Mouse (Mus musculus) megakaryocyte, embryonic 14.5 days (primary cell): ENCODE results near the gene Olfr325. TPM values are rescaled to one million over a fixed set of nuclear protein-coding genes. Genes with fewer than 3 reads are reported as not detected.

ENCODE experiments used
- H3K27me3 ChIP-seq: replicated peaks from 2 replicates; pipeline ENCODE3; 2012; ENCODE audit warnings: inconsistent platforms
- H3K36me3 ChIP-seq: replicated peaks from 2 replicates; pipeline ENCODE3; 2012; ENCODE audit warnings: low read length, inconsistent platforms, mixed read lengths
- H3K4me1 ChIP-seq: 2 replicates; pipeline ENCODE4 v1.6.1; 2012; ENCODE audit warnings: inconsistent platforms
- H3K4me3 ChIP-seq: replicated peaks from 2 replicates; pipeline ENCODE3; 2012; ENCODE audit warnings: moderate library complexity, mild to moderate bottlenecking, inconsistent platforms
- H3K9me3 ChIP-seq: 2 replicates; pipeline ENCODE4 v1.6.1; 2012; ENCODE audit warnings: inconsistent platforms
- FLI1 ChIP-seq: IDR thresholded peaks from 2 replicates; pipeline ENCODE4 v1.6.1; 2012; ENCODE audit warnings: low read length, inconsistent platforms, mixed read lengths
- GATA1 ChIP-seq: IDR thresholded peaks from 3 replicates; pipeline ENCODE4 v1.6.1; 2012; ENCODE audit warnings: mixed read lengths, low read length, inconsistent platforms, borderline replicate concordance
- polyA plus RNA-seq: library from polyadenylated mRNA; stranded (reverse); fragments of >175 nt; gene quantifications from 2 replicates; pipeline ENCODE4 v1.2.3, GENCODE M21; 2012; ENCODE audit warnings: low replicate concordance; ENCODE audit not compliant: insufficient read depth

Gene Olfr325
- polyA plus RNA-seq, 1 experiment, result not detected

DNA sequence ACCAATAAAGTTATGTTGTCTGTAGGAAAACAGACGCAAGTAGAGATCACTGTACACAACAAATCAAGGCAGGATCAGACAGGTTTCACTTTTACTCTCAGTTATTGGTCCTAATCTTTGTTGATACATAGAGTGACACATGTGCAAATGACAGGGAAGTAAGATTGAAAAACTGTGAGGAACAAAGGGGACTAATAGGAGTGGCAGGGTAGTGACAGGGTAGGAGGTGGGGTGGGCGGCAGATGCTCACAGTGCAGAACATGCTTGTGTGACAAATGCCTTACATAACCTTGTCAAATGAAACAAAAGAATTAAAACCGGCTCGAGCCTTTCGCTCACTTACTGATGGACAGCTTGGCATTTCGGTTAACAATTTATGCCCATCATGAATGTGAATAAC is 41.3 kb downstream of the Olfr325 start:
- TF ChIP-seq GATA1 (no peak), FLI1 (no peak)
- Histone ChIP-seq H3K4me1 (peaks cover 39% of the 10 kb centered on the region), H3K27me3 (peaks cover 14% of the 10 kb centered on the region), H3K4me3 (no peak overlapping the region), H3K9me3 (no peaks in the 10 kb centered on the region), H3K36me3 (no peaks in the 10 kb centered on the region)

DNA sequence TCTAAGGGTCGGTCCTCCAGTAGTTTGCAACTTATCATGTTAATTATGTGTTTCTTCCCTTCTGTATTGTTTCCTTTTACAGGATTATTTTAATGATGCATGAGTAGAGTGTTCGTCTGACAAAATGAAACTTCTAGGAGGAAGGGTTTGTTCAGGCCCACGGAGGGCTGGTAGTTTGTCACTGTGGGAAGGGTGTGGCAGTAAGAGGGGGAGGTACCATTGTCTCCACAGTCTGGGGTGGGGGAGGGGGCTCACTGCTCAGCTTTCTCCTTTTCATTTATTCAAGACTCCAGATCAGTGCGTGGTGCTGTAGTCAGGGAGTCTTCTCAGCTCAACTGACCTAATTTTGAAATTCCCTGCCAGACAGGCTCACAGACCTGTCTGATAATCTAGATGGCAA is 48.6 kb downstream of the Olfr325 start:
- Histone ChIP-seq H3K27me3 (peaks cover 19% of the 10 kb centered on the region), H3K4me1 (peaks cover 11% of the 10 kb centered on the region), H3K9me3 (no peaks in the 10 kb centered on the region), H3K36me3 (no peaks in the 10 kb centered on the region), H3K4me3 (no peak overlapping the region)
- no peak for TF ChIP-seq FLI1
- no peak for TF ChIP-seq GATA1

DNA sequence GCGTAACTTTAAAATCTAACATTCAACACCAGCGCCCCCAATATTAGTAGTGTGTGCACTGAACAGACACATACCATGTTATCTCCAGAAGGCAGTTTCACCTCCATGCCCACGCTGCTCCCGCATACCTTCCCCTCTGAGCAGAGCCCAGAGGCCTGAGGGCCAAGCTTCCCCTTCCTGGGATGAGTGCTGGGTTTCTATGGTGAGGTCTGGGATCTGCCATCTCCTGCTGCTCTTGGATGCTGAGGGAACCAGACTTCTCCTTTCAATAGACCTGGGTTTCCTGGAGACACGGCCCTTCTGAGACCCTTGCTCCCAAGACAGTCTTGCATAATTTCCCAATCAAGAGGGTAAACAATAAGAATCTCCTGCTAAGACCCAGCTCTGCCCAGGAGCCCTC is 52.9 kb downstream of the Olfr325 start, which contains the start of gene Olfr323:
Gene Olfr323, minus strand, starts transcription at position 101 of the 400 bp plus-strand sequence.
- TF ChIP-seq GATA1 (no peak), FLI1 (no peak)
- H3K9me3 ChIP-seq, result no peaks in the 10 kb centered on the region
- H3K27me3 ChIP-seq, result peaks cover 7% of the 10 kb centered on the region
- no peaks in the 10 kb centered on the region for H3K36me3 ChIP-seq
- peaks cover 40% of the 10 kb centered on the region for H3K4me1 ChIP-seq
- no peak within 1 kb of the TSS for H3K4me3 ChIP-seq

Other genes starting within 250 kb of the Olfr325 start
- 11.6 and 18.5 TPM in 2 replicates for gene Zfp672, start 247.4 kb upstream of the Olfr325 start, polyA plus RNA-seq
- gene Sh3bp5l, start 247.0 kb upstream of the Olfr325 start, polyA plus RNA-seq, result 2.9 and 15.9 TPM in 2 replicates
- gene Lypd8, start 198.7 kb upstream of the Olfr325 start, polyA plus RNA-seq, result not detected in 2 replicates
- not detected in 2 replicates for gene 1810065E05Rik, start 156.6 kb upstream of the Olfr325 start, polyA plus RNA-seq
- gene Gm12253, start 145.2 kb upstream of the Olfr325 start, polyA plus RNA-seq, result not detected in 2 replicates
- not detected in 2 replicates for gene Lypd9, start 124.8 kb upstream of the Olfr325 start, polyA plus RNA-seq
- not detected in 2 replicates for gene Olfr30, start 115.5 kb upstream of the Olfr325 start, polyA plus RNA-seq
- not detected in 2 replicates for gene Olfr332, start 85.2 kb upstream of the Olfr325 start, polyA plus RNA-seq
- gene Olfr331, start 75.2 kb upstream of the Olfr325 start, polyA plus RNA-seq, result not detected in 2 replicates
- not detected in 2 replicates for gene Olfr330, start 42.9 kb upstream of the Olfr325 start, polyA plus RNA-seq
- gene Olfr329-ps, start 31.3 kb upstream of the Olfr325 start, polyA plus RNA-seq, result not detected in 2 replicates
- gene Olfr328, start 22.1 kb upstream of the Olfr325 start, polyA plus RNA-seq, result 0.44 TPM in 1 of 2 replicates, not detected in the other
- not detected in 2 replicates for gene Olfr224, start 7.2 kb upstream of the Olfr325 start, polyA plus RNA-seq
- not detected in 2 replicates for gene Olfr324, start 17.4 kb downstream of the Olfr325 start, polyA plus RNA-seq
- gene 2210407C18Rik, start 38.3 kb downstream of the Olfr325 start, polyA plus RNA-seq, result not detected in 2 replicates
- not detected in 2 replicates for gene Olfr323, start 52.8 kb downstream of the Olfr325 start, polyA plus RNA-seq
- gene Trim58, start 62.7 kb downstream of the Olfr325 start, polyA plus RNA-seq, result 7.9 and 18.0 TPM in 2 replicates
- not detected in 2 replicates for gene Olfr322, start 81.1 kb downstream of the Olfr325 start, polyA plus RNA-seq
- not detected in 2 replicates for gene Olfr320, start 103.4 kb downstream of the Olfr325 start, polyA plus RNA-seq
- not detected in 2 replicates for gene Olfr319, start 121.4 kb downstream of the Olfr325 start, polyA plus RNA-seq
- gene Olfr318, start 146.3 kb downstream of the Olfr325 start, polyA plus RNA-seq, result not detected in 2 replicates
- not detected in 2 replicates for gene Olfr317, start 161.5 kb downstream of the Olfr325 start, polyA plus RNA-seq
- not detected in 2 replicates for gene Olfr316, start 175.0 kb downstream of the Olfr325 start, polyA plus RNA-seq
- gene Olfr315, start 195.5 kb downstream of the Olfr325 start, polyA plus RNA-seq, result not detected in 2 replicates
- gene Olfr314, start 205.2 kb downstream of the Olfr325 start, polyA plus RNA-seq, result 3.7 TPM in 1 of 2 replicates, not detected in the other
- gene Fam183b, start 224.2 kb downstream of the Olfr325 start, polyA plus RNA-seq, result not detected in 2 replicates
- gene Olfr313, start 237.3 kb downstream of the Olfr325 start, polyA plus RNA-seq, result not detected in 2 replicates